Mouse (Mus musculus) limb, embryonic 14.5 days (tissue): ENCODE measurements around the gene Txn1. TPM values are rescaled to one million over a fixed set of nuclear protein-coding genes. Genes with fewer than 3 reads are reported as not detected.

Experiments used
- ATAC-seq: fragments of 200-750 bp; cut with Nextera tagmentation; 2 replicates; pipeline ENCODE4 v1.8.0; 2017; ENCODE audit warnings: low read depth, moderate number of reproducible peaks, moderate TSS enrichment; ENCODE audit not compliant: low FRiP score
- DNase-seq: peaks from one replicate; pipeline ENCODE4 v3.0.0-alpha.2; 2015; ENCODE audit warnings: low spot score
- H3K27ac ChIP-seq: fragments of 300-500 bp; sonication (generic); replicated peaks from 2 replicates; pipeline ENCODE4 v1.5.1; 2014; ENCODE audit warnings: low read depth, mild to moderate bottlenecking, low read length, moderate library complexity, mixed read lengths
- H3K27me3 ChIP-seq: fragments of 300-500 bp; sonication (generic); 2 replicates; pipeline ENCODE4 v1.6.1; 2014; ENCODE audit warnings: low read length, mixed read lengths; ENCODE audit not compliant: control insufficient read depth, insufficient read depth
- H3K36me3 ChIP-seq: fragments of 300-500 bp; sonication (generic); 2 replicates; pipeline ENCODE4 v1.6.1; 2014; ENCODE audit warnings: mild to moderate bottlenecking, low read length, moderate library complexity, mixed read lengths; ENCODE audit not compliant: control insufficient read depth, insufficient read depth
- H3K4me1 ChIP-seq: fragments of 300-500 bp; sonication (generic); 2 replicates; pipeline ENCODE4 v1.6.1; 2014; ENCODE audit warnings: antibody characterized with exemption, low read length, mixed read lengths; ENCODE audit not compliant: control insufficient read depth, insufficient read depth
- H3K4me2 ChIP-seq: fragments of 300-500 bp; sonication (generic); replicated peaks from 2 replicates; pipeline ENCODE4 v1.6.1; 2014; ENCODE audit warnings: low read depth, mild to moderate bottlenecking, low read length, moderate library complexity; ENCODE audit not compliant: severe bottlenecking
- H3K4me3 ChIP-seq: fragments of 300-500 bp; sonication (generic); replicated peaks from 2 replicates; pipeline ENCODE4 v1.5.1; 2014; ENCODE audit warnings: low read length
- H3K9ac ChIP-seq: fragments of 300-500 bp; sonication (generic); 2 replicates; pipeline ENCODE4 v1.6.1; 2014; ENCODE audit warnings: mild to moderate bottlenecking, low read depth, low read length, moderate library complexity; ENCODE audit not compliant: severe bottlenecking
- H3K9me3 ChIP-seq: fragments of 300-500 bp; sonication (generic); 2 replicates; pipeline ENCODE4 v1.6.1; 2016; ENCODE audit warnings: low read length; ENCODE audit not compliant: control insufficient read depth
- POLR2A ChIP-seq: fragments of 200-500 bp; IDR thresholded peaks from 2 replicates; pipeline ENCODE4 v1.8.0; 2012; ENCODE audit warnings: inconsistent platforms, mild to moderate bottlenecking, moderate library complexity, borderline replicate concordance; ENCODE audit not compliant: insufficient read depth, insufficient read length; ENCODE audit errors: extremely low read depth
- WGBS: fragments of 180-500 bp; shearing (Covaris S2); extraction: QIAGEN DNeasy Blood & Tissue Kit; methylation state at CpG from one replicate; pipeline ENCODE4 v1.1.7; 2014; 5-methylcytosine and 5-hydroxymethylcytosine counted together
- polyA plus RNA-seq, 2 experiments: library from polyadenylated mRNA; depleted of rRNA in 1 of 2; stranded (reverse) in 1 of 2; unstranded in 1 of 2; fragments of >200 nt; fragmentation: Nextera tagmentation in 1 of 2; extraction: Ambion mirVana in 1 of 2; gene quantifications; 2 replicates each; pipeline versions ENCODE4 v1.2.1 to v1.2.3; 2012 to 2014

Gene Txn1
- polyA plus RNA-seq, 2 experiments, result 292 to 378 TPM

DNA sequence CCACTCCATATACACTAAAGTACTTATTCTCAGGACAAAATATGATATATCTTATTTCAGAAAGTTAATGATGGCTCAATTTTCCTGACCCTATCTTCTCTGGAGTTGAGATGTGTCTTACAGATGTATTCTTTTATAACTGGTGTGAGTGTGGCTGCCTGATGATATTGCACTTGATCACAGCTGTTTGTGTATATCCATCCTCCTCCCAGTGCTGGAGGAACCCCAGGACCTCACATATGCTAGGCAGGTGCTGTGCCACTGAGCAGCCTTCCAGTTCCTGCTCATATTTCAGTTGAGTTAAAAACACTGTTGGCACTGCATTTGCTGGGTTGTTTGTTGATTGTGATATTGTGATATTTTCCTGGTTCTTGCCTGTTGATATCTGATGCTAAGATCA is 14.1 kb upstream of the Txn1 start:
- no peak overlapping the region for H3K4me2 ChIP-seq
- H3K4me1 ChIP-seq, result no peaks in the 10 kb centered on the region
- H3K9ac ChIP-seq, result no peak overlapping the region
- no peak overlapping the region for H3K4me3 ChIP-seq
- no peaks in the 10 kb centered on the region for H3K27me3 ChIP-seq
- no peak for ATAC-seq
- H3K9me3 ChIP-seq, result no peaks in the 10 kb centered on the region
- no peak for TF ChIP-seq POLR2A
- H3K27ac ChIP-seq, result no peak overlapping the region
- H3K36me3 ChIP-seq, result no peaks in the 10 kb centered on the region
- DNase-seq, result peak; percentile 5

DNA sequence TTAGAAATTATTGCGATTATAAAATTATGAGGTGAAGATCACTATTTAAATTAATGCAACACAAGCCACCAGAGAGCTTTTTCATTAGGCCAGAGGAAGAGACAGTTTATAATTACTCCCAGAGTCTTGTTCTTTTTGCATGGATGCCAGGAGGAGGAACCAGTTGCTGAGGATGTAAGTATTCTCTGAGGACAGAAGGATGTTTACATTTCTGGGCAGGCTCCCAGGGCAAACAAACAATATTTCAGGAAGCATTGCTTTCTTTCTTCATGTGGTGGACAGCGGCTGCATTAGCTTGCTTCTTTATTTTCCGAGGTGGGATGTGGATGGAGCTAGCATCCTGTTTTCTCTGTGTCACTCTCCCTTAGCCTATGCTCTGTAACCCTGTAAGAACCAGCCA is 11.0 kb upstream of the Txn1 start:
- Histone ChIP-seq H3K4me2 (no peak overlapping the region), H3K4me1 (no peaks in the 10 kb centered on the region), H3K27me3 (no peaks in the 10 kb centered on the region), H3K36me3 (no peaks in the 10 kb centered on the region), H3K9me3 (no peaks in the 10 kb centered on the region), H3K9ac (no peak overlapping the region), H3K4me3 (no peak overlapping the region), H3K27ac (no peak overlapping the region)
- DNase-seq (no peak), ATAC-seq (no peak)
- WGBS, result 77% methylated on average over 3 of the region's 3 CpGs
- no peak for TF ChIP-seq POLR2A

DNA sequence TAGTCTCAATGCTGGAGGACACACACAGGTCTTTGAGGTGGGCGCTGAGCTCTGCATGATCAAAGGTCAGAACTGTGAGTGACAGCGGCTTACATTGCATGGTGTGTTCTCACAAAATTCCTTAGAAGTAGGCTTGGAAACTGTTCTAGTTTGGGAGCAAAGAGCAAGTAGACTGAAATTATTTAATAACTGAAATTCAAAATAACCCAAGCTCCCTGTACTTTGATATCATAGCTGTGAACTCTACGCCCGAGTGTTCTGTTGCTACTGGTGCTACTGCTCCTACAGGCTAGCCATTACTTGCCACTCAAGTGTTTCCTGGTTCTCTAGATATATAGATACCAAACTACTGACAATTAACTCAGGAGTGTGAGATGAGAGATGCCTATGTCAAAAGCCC is 9.3 kb upstream of the Txn1 start:
- H3K27ac ChIP-seq, result no peak overlapping the region
- H3K4me2 ChIP-seq, result no peak overlapping the region
- WGBS, result 96% methylated on average over 4 of the region's 4 CpGs
- no peak for DNase-seq
- H3K4me3 ChIP-seq, result no peak overlapping the region
- no peak overlapping the region for H3K9ac ChIP-seq
- no peaks in the 10 kb centered on the region for H3K9me3 ChIP-seq
- no peaks in the 10 kb centered on the region for H3K27me3 ChIP-seq
- TF ChIP-seq POLR2A, result no peak
- H3K36me3 ChIP-seq, result no peaks in the 10 kb centered on the region
- no peaks in the 10 kb centered on the region for H3K4me1 ChIP-seq
- no peak for ATAC-seq

DNA sequence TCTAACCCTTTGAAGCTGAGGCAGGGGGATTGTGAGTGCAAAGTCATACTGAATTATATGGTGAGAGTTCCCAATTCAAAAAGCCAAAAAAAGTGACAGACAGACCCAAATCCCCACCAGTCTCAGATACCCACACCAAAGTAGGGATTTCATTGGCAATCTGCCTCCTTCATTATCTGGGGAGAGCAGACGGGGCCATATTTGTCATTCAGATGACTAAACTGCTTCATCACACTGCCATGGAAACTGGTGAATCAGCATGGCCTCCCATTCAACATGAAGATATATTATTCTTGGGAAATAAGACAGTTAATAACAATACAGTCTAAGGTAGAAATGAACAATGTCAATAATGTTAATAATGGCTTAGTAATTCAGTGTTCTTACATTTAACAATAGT is 7.9 kb upstream of the Txn1 start:
- Histone ChIP-seq H3K4me3 (no peak overlapping the region), H3K9me3 (no peaks in the 10 kb centered on the region), H3K27ac (no peak overlapping the region), H3K4me1 (no peaks in the 10 kb centered on the region), H3K9ac (no peak overlapping the region), H3K36me3 (no peaks in the 10 kb centered on the region), H3K27me3 (no peaks in the 10 kb centered on the region), H3K4me2 (no peak overlapping the region)
- ATAC-seq (no peak), DNase-seq (no peak)
- WGBS, result 73% methylated on average over 1 of the region's 1 CpGs
- no peak for TF ChIP-seq POLR2A

DNA sequence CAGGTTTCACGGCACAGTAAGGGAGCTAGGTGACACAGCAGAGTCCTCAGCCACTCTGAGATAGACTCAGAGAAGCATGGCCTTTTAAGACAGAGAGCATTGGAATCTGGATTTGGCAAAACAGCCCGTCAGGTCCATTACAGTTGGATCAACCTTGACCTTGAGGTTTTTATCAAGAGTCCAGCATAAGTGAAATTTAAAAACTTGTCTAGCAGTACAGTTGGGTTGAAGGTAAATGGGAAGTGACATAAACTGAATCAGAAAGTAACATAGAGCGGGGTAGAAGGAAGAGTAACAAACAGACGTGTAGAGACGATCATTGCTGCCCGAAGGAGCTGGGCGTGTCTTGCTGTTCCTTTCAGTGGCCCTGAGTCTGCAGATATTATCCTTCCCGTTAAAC is 2.8 kb upstream of the Txn1 start:
- Histone ChIP-seq H3K27ac (no peak overlapping the region), H3K9me3 (no peaks in the 10 kb centered on the region), H3K9ac (no peak overlapping the region), H3K27me3 (no peaks in the 10 kb centered on the region), H3K36me3 (no peaks in the 10 kb centered on the region), H3K4me2 (no peak overlapping the region), H3K4me1 (peaks cover 20% of the 10 kb centered on the region), H3K4me3 (no peak overlapping the region)
- WGBS, result 84% methylated on average over 8 of the region's 8 CpGs
- ATAC-seq, result no peak
- DNase-seq, result no peak
- TF ChIP-seq POLR2A, result no peak

DNA sequence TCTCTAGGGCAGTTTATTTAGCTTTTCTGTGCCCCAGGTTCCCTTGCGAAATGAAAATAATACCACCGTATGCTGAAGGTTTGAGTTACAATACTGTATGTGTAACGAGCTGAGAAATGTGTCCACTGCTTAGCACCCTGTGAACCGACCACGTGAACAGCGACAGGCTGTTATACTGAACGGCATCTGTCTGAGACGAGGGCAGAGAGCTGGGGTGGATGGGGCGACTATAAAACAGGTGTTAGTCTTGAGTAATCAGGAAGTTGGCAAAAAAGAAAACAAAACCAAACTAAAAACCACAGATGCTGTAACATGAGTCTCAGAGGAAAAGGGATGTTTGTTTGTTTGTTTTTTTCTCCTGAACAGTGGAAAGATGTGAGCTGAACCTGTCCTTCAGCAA is 1.9 kb upstream of the Txn1 start:
- Histone ChIP-seq H3K9me3 (no peaks in the 10 kb centered on the region), H3K4me2 (no peak overlapping the region), H3K4me3 (no peak overlapping the region), H3K36me3 (no peaks in the 10 kb centered on the region), H3K27ac (no peak overlapping the region), H3K9ac (no peak overlapping the region), H3K27me3 (no peaks in the 10 kb centered on the region), H3K4me1 (peaks cover 23% of the 10 kb centered on the region)
- ATAC-seq, result no peak
- WGBS, result 40% methylated on average over 9 of the region's 9 CpGs
- DNase-seq, result peak; percentile 16
- TF ChIP-seq POLR2A, result no peak
